Mouse (Mus musculus) intestine, embryonic 14.5 days (tissue): ENCODE data around the gene Dnaja4. TPM values are rescaled to one million over a fixed set of nuclear protein-coding genes. Genes with fewer than 3 reads are reported as not detected.

ENCODE experiments used
- ATAC-seq: fragments of 200-750 bp; cut with Nextera tagmentation; replicated peaks from 2 replicates; pipeline ENCODE4 v1.8.0; 2017; ENCODE audit warnings: low read depth, moderate number of reproducible peaks, moderate TSS enrichment, moderate library complexity; ENCODE audit not compliant: low FRiP score, low TSS enrichment
- DNase-seq: peaks from one replicate; pipeline ENCODE4 v3.0.0-alpha.2; 2018; ENCODE audit warnings: low spot score
- H3K27ac ChIP-seq: fragments of 300-500 bp; sonication (generic); 2 replicates; pipeline ENCODE4 v1.5.1; 2014; ENCODE audit warnings: low read depth, mild to moderate bottlenecking, control low read depth
- H3K27me3 ChIP-seq: fragments of 300-500 bp; sonication (generic); replicated peaks from 2 replicates; pipeline ENCODE4 v1.6.1; 2014; ENCODE audit warnings: low read length, control low read depth; ENCODE audit not compliant: control insufficient read depth, insufficient read depth
- H3K36me3 ChIP-seq: fragments of 300-500 bp; sonication (generic); 2 replicates; pipeline ENCODE4 v1.6.1; 2014; ENCODE audit warnings: low read length, control low read depth; ENCODE audit not compliant: control insufficient read depth, insufficient read depth
- H3K4me1 ChIP-seq: fragments of 300-500 bp; sonication (generic); replicated peaks from 2 replicates; pipeline ENCODE4 v1.6.1; 2014; ENCODE audit warnings: low read length, control low read depth, mixed read lengths; ENCODE audit not compliant: control insufficient read depth, insufficient read depth
- H3K4me2 ChIP-seq: fragments of 300-500 bp; sonication (generic); 2 replicates; pipeline ENCODE4 v1.6.1; 2014; ENCODE audit warnings: low read length
- H3K4me3 ChIP-seq: fragments of 300-500 bp; sonication (generic); 2 replicates; pipeline ENCODE4 v1.5.1; 2014; ENCODE audit warnings: low read depth, low read length, control low read depth, mixed read lengths
- H3K9ac ChIP-seq: fragments of 300-500 bp; sonication (generic); 2 replicates; pipeline ENCODE4 v1.6.1; 2014; ENCODE audit warnings: mild to moderate bottlenecking, low read length
- H3K9me3 ChIP-seq: fragments of 300-500 bp; sonication (generic); 2 replicates; pipeline ENCODE4 v1.6.1; 2016; ENCODE audit warnings: low read length, control low read depth; ENCODE audit not compliant: control insufficient read depth
- WGBS: fragments of 180-500 bp; shearing (Covaris S2); extraction: QIAGEN DNeasy Blood & Tissue Kit; methylation state at CpG from one replicate; pipeline ENCODE4 v1.1.7; 2014; 5-methylcytosine and 5-hydroxymethylcytosine counted together
- polyA plus RNA-seq: library from polyadenylated mRNA; unstranded; fragments of >200 nt; fragmentation: Nextera tagmentation; extraction: Ambion mirVana; gene quantifications from 2 replicates; pipeline ENCODE4 v1.2.1, GENCODE M21; 2014

Gene Dnaja4
- polyA plus RNA-seq, result 3.6 and 5.0 TPM in 2 replicates

- H3K4me2 ChIP-seq, result peak within 1 kb of the TSS; percentile 95
- peaks cover 8% of the 10 kb centered on the region for H3K27me3 ChIP-seq
- H3K36me3 ChIP-seq, result no peaks in the 10 kb centered on the region
- H3K4me3 ChIP-seq, result peak within 1 kb of the TSS; percentile 67
- H3K9me3 ChIP-seq, result no peaks in the 10 kb centered on the region
- H3K4me1 ChIP-seq, result 0 out of 2 replicates have a peak, but pooled peaks cover 5% of the 10 kb centered on the region
- no peak within 1 kb of the TSS for H3K27ac ChIP-seq
- 63% methylated on average over 17 of the region's 17 CpGs for WGBS
- peak within 1 kb of the TSS; percentile 67 for H3K9ac ChIP-seq
- ATAC-seq (peak; percentile 56), DNase-seq (no peak)
These were observed at the start of gene Dnaja4 for GRCm38 (mm10) chr9:54698318-54699086. Gene Dnaja4 (plus strand): TSS chr9:54698873.

GRCm38 (mm10) chr9:54649360-54649759 is 49.3 kb upstream of the Dnaja4 start:
- H3K4me1 ChIP-seq, result no peaks in the 10 kb centered on the region
- H3K9ac ChIP-seq, result no peak overlapping the region
- no peak overlapping the region for H3K4me3 ChIP-seq
- H3K9me3 ChIP-seq, result no peaks in the 10 kb centered on the region
- no peak for ATAC-seq
- H3K4me2 ChIP-seq, result no peak overlapping the region
- H3K36me3 ChIP-seq, result no peaks in the 10 kb centered on the region
- H3K27me3 ChIP-seq, result no peaks in the 10 kb centered on the region
- DNase-seq, result no peak
- WGBS, result 93% methylated on average over 1 of the region's 1 CpGs
- no peak overlapping the region for H3K27ac ChIP-seq

- Histone ChIP-seq H3K27ac (no peak overlapping the region), H3K4me2 (no peak overlapping the region), H3K27me3 (no peaks in the 10 kb centered on the region), H3K9ac (no peak overlapping the region), H3K4me3 (no peak overlapping the region), H3K36me3 (no peaks in the 10 kb centered on the region), H3K9me3 (no peaks in the 10 kb centered on the region), H3K4me1 (no peaks in the 10 kb centered on the region)
- whole genome bisulfite sequencing, result 79% methylated on average over 2 of the region's 2 CpGs
- DNase-seq (no peak), ATAC-seq (no peak)
These were observed 45.9 kb upstream of the Dnaja4 start for GRCm38 (mm10) chr9:54652778-54653177.

- Histone ChIP-seq H3K27me3 (no peaks in the 10 kb centered on the region), H3K4me1 (no peaks in the 10 kb centered on the region), H3K27ac (no peak overlapping the region), H3K36me3 (no peaks in the 10 kb centered on the region), H3K9ac (no peak overlapping the region), H3K9me3 (no peaks in the 10 kb centered on the region), H3K4me2 (no peak overlapping the region), H3K4me3 (no peak overlapping the region)
- no peak for ATAC-seq
- DNase-seq, result no peak
- 74% methylated on average over 2 of the region's 2 CpGs for WGBS
These were observed 42.8 kb upstream of the Dnaja4 start for GRCm38 (mm10) chr9:54655846-54656245.

- Histone ChIP-seq H3K36me3 (no peaks in the 10 kb centered on the region), H3K9me3 (no peaks in the 10 kb centered on the region), H3K4me1 (no peaks in the 10 kb centered on the region; the same call in 1 of the 2 replicates), H3K4me2 (no peak overlapping the region), H3K27ac (no peak overlapping the region), H3K9ac (no peak overlapping the region), H3K4me3 (no peak overlapping the region), H3K27me3 (no peaks in the 10 kb centered on the region)
- no peak for ATAC-seq
- no peak for DNase-seq
- WGBS, result 84% methylated on average over 6 of the region's 6 CpGs
These were observed 42.3 kb upstream of the Dnaja4 start for GRCm38 (mm10) chr9:54656402-54656801.

GRCm38 (mm10) chr9:54658773-54659172 is 39.9 kb upstream of the Dnaja4 start:
- Histone ChIP-seq H3K4me2 (no peak overlapping the region), H3K9me3 (no peaks in the 10 kb centered on the region), H3K9ac (no peak overlapping the region), H3K4me1 (no peaks in the 10 kb centered on the region; the same call in 1 of the 2 replicates), H3K4me3 (no peak overlapping the region), H3K27me3 (no peaks in the 10 kb centered on the region), H3K27ac (no peak overlapping the region), H3K36me3 (no peaks in the 10 kb centered on the region)
- DNase-seq, result no peak
- no peak for ATAC-seq
- 75% methylated on average over 6 of the region's 6 CpGs for WGBS

- no peak for DNase-seq
- Histone ChIP-seq H3K4me1 (no peaks in the 10 kb centered on the region; the same call in 1 of the 2 replicates), H3K36me3 (no peaks in the 10 kb centered on the region), H3K9ac (no peak within 1 kb of the TSS), H3K27ac (no peak within 1 kb of the TSS), H3K9me3 (no peaks in the 10 kb centered on the region), H3K4me2 (no peak within 1 kb of the TSS), H3K4me3 (no peak within 1 kb of the TSS), H3K27me3 (no peaks in the 10 kb centered on the region)
- WGBS, result 23% methylated on average over 10 of the region's 10 CpGs
- ATAC-seq, result no peak
These were observed 36.9 kb upstream of the Dnaja4 start, which contains the start of gene Acsbg1 for GRCm38 (mm10) chr9:54661605-54662377. Gene Acsbg1 (minus strand): TSS chr9:54661870.

GRCm38 (mm10) chr9:54664358-54664757 is 34.3 kb upstream of the Dnaja4 start:
- Histone ChIP-seq H3K27me3 (no peaks in the 10 kb centered on the region), H3K36me3 (no peaks in the 10 kb centered on the region), H3K4me1 (no peaks in the 10 kb centered on the region; the same call in 1 of the 2 replicates), H3K27ac (no peak overlapping the region), H3K9me3 (no peaks in the 10 kb centered on the region), H3K4me3 (no peak overlapping the region), H3K4me2 (no peak overlapping the region), H3K9ac (no peak overlapping the region)
- DNase-seq, result no peak
- no peak for ATAC-seq
- 81% methylated on average over 9 of the region's 9 CpGs for WGBS
